Mouse (Mus musculus): ENCODE data around the gene Astn2. TPM values are rescaled to one million over a fixed set of nuclear protein-coding genes. Genes with fewer than 3 reads are reported as not detected.

The Astn2 gene
- polyA plus RNA-seq, 1 experiment from 2014 or later = 0.06 TPM

- Histone ChIP-seq H3K4me1 (replicated peaks) (no peaks in the 10 kb centered on the region), H3K9me3 (replicated peaks) (no peaks in the 10 kb centered on the region), H3K4me3 (replicated peaks) (no peak overlapping the region), H3K9ac (no peak overlapping the region), H3K4me2 (no peak overlapping the region), H3K27me3 (no peaks in the 10 kb centered on the region), H3K36me3 (no peaks in the 10 kb centered on the region), H3K27ac (no peak overlapping the region)
- ATAC-seq (ENCODE audit: low read depth) (no peak), DNase-seq (no peak)
- 72% methylated on average over 7 of the region's 7 CpGs for WGBS (ENCODE audit: insufficient replicate concordance)
Measured at GRCm38 (mm10) chr4:66310315-66311020, 93.9 kb downstream of the Astn2 start.

DNA sequence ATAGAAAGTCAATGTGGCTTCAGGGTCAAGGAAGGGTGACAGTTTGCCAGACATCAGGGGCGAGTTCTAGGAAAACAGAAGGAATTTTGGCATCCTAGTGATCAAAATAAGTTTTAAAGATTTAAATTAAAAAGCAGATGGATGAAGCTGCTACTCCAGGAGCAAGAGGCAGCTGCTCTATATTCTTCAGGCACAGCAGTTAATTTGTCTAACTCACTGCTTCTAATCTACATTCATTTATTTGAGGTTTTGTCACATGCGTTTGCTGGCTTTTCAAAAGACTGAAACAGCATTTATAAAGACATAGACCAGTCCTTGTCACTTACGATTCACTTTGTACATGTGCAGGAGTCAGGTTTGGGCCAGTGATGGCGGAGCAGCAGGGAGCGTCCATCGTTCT, 98.0 kb downstream of the Astn2 start:
- no peaks in the 10 kb centered on the region for H3K9me3 ChIP-seq (replicated peaks)
- no peak for DNase-seq
- H3K4me2 ChIP-seq = no peak overlapping the region
- WGBS (ENCODE audit: insufficient replicate concordance) = 62% methylated on average over 6 of the region's 6 CpGs
- H3K9ac ChIP-seq = no peak overlapping the region
- no peaks in the 10 kb centered on the region for H3K27me3 ChIP-seq
- no peaks in the 10 kb centered on the region for H3K4me1 ChIP-seq (replicated peaks)
- no peaks in the 10 kb centered on the region for H3K36me3 ChIP-seq
- ATAC-seq (ENCODE audit: low read depth) = no peak
- H3K4me3 ChIP-seq (replicated peaks) = no peak overlapping the region
- no peak overlapping the region for H3K27ac ChIP-seq

- no peaks in the 10 kb centered on the region for H3K4me1 ChIP-seq (replicated peaks)
- ATAC-seq (ENCODE audit: low read depth) = no peak
- DNase-seq = no peak
- H3K27ac ChIP-seq = no peak overlapping the region
- H3K9me3 ChIP-seq (replicated peaks) = no peaks in the 10 kb centered on the region
- H3K27me3 ChIP-seq = no peaks in the 10 kb centered on the region
- H3K9ac ChIP-seq = no peak overlapping the region
- H3K36me3 ChIP-seq = no peaks in the 10 kb centered on the region
- 58% methylated on average over 7 of the region's 7 CpGs for WGBS (ENCODE audit: insufficient replicate concordance)
- H3K4me2 ChIP-seq = no peak overlapping the region
- H3K4me3 ChIP-seq (replicated peaks) = no peak overlapping the region
Measured at GRCm38 (mm10) chr4:66302686-66303310, 101.6 kb downstream of the Astn2 start.

- no peaks in the 10 kb centered on the region for H3K27me3 ChIP-seq
- ATAC-seq (ENCODE audit: low read depth) (no peak), DNase-seq (no peak)
- H3K4me3 ChIP-seq (replicated peaks) = no peak overlapping the region
- no peak overlapping the region for H3K27ac ChIP-seq
- H3K4me1 ChIP-seq (replicated peaks) = no peaks in the 10 kb centered on the region
- no peaks in the 10 kb centered on the region for H3K9me3 ChIP-seq (replicated peaks)
- no peak overlapping the region for H3K4me2 ChIP-seq
- H3K9ac ChIP-seq = no peak overlapping the region
- H3K36me3 ChIP-seq = no peaks in the 10 kb centered on the region
Measured at GRCm38 (mm10) chr4:66285034-66285433, 119.4 kb downstream of the Astn2 start.

DNA sequence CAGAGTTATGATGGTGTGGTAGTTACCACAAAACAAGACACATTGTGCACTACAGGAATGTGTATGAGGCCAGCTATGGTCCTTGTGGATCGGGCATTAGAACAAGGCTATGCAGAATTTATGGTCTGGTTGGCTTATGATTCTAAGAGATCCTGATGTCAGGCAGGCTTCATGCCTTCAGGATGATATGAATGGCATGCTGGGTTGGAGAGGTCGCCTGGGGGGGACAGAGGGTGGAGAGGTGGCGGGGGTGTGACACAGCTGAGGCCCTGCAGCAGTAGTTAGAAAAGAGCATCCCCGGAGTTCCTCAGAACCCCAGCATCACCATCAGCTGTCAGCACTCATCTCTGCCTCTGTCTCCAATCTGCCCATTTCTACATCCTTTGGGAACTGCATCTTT, 128.3 kb downstream of the Astn2 start:
- Histone ChIP-seq H3K36me3 (no peaks in the 10 kb centered on the region), H3K9ac (no peak overlapping the region), H3K4me2 (no peak overlapping the region), H3K27ac (no peak overlapping the region), H3K4me1 (replicated peaks) (no peaks in the 10 kb centered on the region), H3K4me3 (replicated peaks) (no peak overlapping the region), H3K9me3 (replicated peaks) (no peaks in the 10 kb centered on the region), H3K27me3 (no peaks in the 10 kb centered on the region)
- 47% methylated on average over 4 of the region's 4 CpGs for WGBS (ENCODE audit: insufficient replicate concordance)
- no peak for DNase-seq
- no peak for ATAC-seq (ENCODE audit: low read depth)

- H3K4me3 ChIP-seq (replicated peaks) = no peak overlapping the region
- ATAC-seq (ENCODE audit: low read depth) (no peak), DNase-seq (no peak)
- H3K27me3 ChIP-seq = no peaks in the 10 kb centered on the region
- H3K36me3 ChIP-seq = no peaks in the 10 kb centered on the region
- no peak overlapping the region for H3K9ac ChIP-seq
- H3K27ac ChIP-seq = no peak overlapping the region
- no peaks in the 10 kb centered on the region for H3K9me3 ChIP-seq (replicated peaks)
- H3K4me2 ChIP-seq = no peak overlapping the region
- 62% methylated on average over 6 of the region's 6 CpGs for WGBS (ENCODE audit: insufficient replicate concordance)
- H3K4me1 ChIP-seq (replicated peaks) = no peaks in the 10 kb centered on the region
Measured at GRCm38 (mm10) chr4:66271550-66272117, 132.8 kb downstream of the Astn2 start.

GRCm38 (mm10) chr4:66264031-66264430, 140.4 kb downstream of the Astn2 start:
- no peak for ATAC-seq (ENCODE audit: low read depth)
- Histone ChIP-seq H3K9me3 (replicated peaks) (no peaks in the 10 kb centered on the region), H3K27me3 (no peaks in the 10 kb centered on the region), H3K4me1 (replicated peaks) (no peaks in the 10 kb centered on the region), H3K4me3 (replicated peaks) (no peak overlapping the region), H3K9ac (no peak overlapping the region), H3K27ac (no peak overlapping the region), H3K4me2 (no peak overlapping the region), H3K36me3 (no peaks in the 10 kb centered on the region)
- DNase-seq = no peak
- 61% methylated on average over 4 of the region's 4 CpGs for whole genome bisulfite sequencing (ENCODE audit: insufficient replicate concordance)

DNA sequence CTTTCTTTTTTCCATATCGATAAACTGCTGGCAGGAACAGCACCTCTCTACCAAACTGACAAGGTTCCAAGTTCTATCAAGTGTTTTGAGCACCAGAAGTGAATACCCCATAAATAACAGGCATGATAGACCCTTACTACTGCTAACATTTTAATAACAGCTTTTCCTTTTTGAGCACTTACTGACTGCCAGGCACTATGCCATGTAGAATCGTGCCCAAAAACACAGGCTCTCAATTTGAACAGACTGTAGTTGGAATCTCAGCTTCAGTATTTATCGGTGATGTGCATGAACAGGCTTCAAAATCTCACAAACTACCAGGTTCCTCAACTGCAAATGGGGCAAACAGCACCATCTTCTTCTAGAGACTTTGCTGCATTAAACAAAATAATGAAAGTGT, 143.1 kb downstream of the Astn2 start:
- 61% methylated on average over 3 of the region's 3 CpGs for WGBS (ENCODE audit: insufficient replicate concordance)

DNA sequence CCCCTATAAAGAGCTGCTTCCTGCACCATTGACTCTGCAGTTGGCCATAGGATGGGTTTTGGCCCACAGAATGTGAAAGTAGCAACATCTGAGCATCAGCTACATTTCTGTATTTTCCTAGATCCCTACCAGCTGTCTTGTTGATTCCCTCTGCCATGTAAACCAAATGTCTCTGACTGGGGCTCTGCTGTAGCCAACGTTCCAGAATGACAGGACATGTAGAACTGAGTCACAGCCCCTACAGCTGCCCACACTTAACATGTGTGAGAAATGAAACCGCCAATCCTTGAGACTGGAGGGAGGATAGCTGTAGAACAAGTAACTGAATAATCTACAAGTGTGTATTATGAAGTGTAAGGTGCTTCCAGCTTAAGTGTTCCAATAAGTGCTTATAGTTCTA, 145.5 kb downstream of the Astn2 start:
- Histone ChIP-seq H3K9me3 (replicated peaks) (no peaks in the 10 kb centered on the region), H3K9ac (no peak overlapping the region), H3K36me3 (no peaks in the 10 kb centered on the region), H3K4me2 (no peak overlapping the region), H3K4me1 (replicated peaks) (no peaks in the 10 kb centered on the region), H3K27me3 (no peaks in the 10 kb centered on the region), H3K27ac (no peak overlapping the region), H3K4me3 (replicated peaks) (no peak overlapping the region)
- 43% methylated on average over 2 of the region's 2 CpGs for WGBS (ENCODE audit: insufficient replicate concordance)
- ATAC-seq (ENCODE audit: low read depth) (no peak), DNase-seq (no peak)

More for the DNA sequence above, 143.1 kb downstream of the Astn2 start:
- H3K27ac ChIP-seq = no peak overlapping the region
- H3K4me2 ChIP-seq = no peak overlapping the region
- H3K9ac ChIP-seq = no peak overlapping the region
- DNase-seq (no peak), ATAC-seq (ENCODE audit: low read depth) (no peak)
- H3K9me3 ChIP-seq (replicated peaks) = no peaks in the 10 kb centered on the region
- no peaks in the 10 kb centered on the region for H3K27me3 ChIP-seq
- no peaks in the 10 kb centered on the region for H3K4me1 ChIP-seq (replicated peaks)
- H3K4me3 ChIP-seq (replicated peaks) = no peak overlapping the region
- H3K36me3 ChIP-seq = no peaks in the 10 kb centered on the region

DNA sequence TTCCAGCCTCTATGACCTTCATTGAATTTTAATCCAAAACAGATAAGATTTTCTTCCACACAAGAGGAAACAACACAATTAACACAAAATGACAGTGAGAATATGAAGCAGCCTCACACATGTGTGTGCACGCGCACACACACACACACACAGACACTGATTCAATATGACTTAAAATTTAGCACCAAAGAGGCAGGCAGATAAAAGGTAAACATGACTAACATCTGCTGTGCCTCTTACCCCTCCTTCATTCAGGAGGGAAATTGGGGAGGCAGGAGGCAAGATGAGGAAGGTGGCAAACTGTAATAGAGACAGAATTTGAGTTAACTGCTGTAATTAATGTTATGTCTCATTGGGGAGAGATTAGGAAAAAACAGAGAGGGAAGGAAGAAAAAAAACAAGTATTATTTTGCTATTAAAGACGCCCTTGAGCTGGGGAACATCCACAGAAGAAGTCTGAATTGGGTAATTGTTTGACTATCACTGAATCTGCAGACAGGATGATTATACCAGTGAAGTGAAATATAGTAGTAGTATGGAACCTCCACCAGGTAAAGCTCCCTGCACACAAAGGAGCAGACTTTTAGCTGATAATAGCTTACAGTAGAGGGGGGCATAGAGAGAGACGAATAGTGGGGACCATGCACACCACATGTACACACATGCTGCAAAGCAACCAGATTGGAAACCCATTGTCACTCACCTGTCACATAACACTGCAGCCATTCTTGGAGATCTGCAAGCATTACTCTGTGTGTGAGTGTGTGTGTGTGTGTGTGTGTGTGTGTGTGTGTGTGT, 149.5 kb downstream of the Astn2 start:
- no peaks in the 10 kb centered on the region for H3K4me1 ChIP-seq (replicated peaks)
- no peak overlapping the region for H3K4me3 ChIP-seq (replicated peaks)
- H3K4me2 ChIP-seq = no peak overlapping the region
- ATAC-seq (ENCODE audit: low read depth) = no peak
- no peaks in the 10 kb centered on the region for H3K9me3 ChIP-seq (replicated peaks)
- H3K27me3 ChIP-seq = no peaks in the 10 kb centered on the region
- WGBS (ENCODE audit: insufficient replicate concordance) = 73% methylated on average over 4 of the region's 4 CpGs
- DNase-seq = no peak
- no peaks in the 10 kb centered on the region for H3K36me3 ChIP-seq
- H3K27ac ChIP-seq = no peak overlapping the region
- H3K9ac ChIP-seq = no peak overlapping the region

GRCm38 (mm10) chr4:66248521-66248920, 155.9 kb downstream of the Astn2 start:
- WGBS (ENCODE audit: insufficient replicate concordance) = 71% methylated on average over 8 of the region's 8 CpGs
- Histone ChIP-seq H3K27ac (no peak overlapping the region), H3K4me2 (no peak overlapping the region), H3K9me3 (replicated peaks) (0 out of 2 replicates have a peak, but pooled peaks cover 3% of the 10 kb centered on the region), H3K36me3 (no peaks in the 10 kb centered on the region), H3K4me1 (replicated peaks) (no peaks in the 10 kb centered on the region), H3K9ac (no peak overlapping the region), H3K27me3 (no peaks in the 10 kb centered on the region), H3K4me3 (replicated peaks) (no peak overlapping the region)
- DNase-seq (no peak), ATAC-seq (ENCODE audit: low read depth) (no peak)
